ENCODE assay signal across 8 mouse cellular contexts in the genomic region with DNA sequence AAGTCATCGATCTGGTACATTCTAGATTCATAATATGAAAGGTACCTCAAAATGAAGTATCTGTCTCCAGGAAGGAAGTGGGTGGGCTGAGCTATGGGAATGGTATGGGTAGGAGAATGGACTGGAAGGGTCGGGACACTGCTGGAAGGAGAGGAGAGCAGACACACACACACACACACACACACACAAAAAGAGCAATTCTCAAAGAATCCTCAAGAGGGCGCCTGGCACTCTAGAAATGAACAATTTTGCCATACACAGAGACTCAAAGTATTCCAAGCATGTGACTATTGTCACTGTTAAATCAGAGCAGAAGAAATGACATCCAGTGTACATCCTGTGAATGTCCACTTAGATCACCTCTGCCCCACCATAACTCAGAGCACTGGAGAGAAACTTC. TPM values are rescaled to one million over a fixed set of nuclear protein-coding genes. Genes with fewer than 3 reads are reported as not detected.
DNase-seq lines count a peak whose midpoint lies in the region; ATAC-seq and TF ChIP-seq lines count a peak whose summit lies in the region.

No protein-coding gene starts in this region.

- no peak for TF ChIP-seq POLR2A in kidney, adult 2 months (IDR thresholded peaks at IDR 0.05; ENCODE audit: low read depth, low read length)

- no peak for ATAC-seq in embryonic facial prominence, embryonic 11.5 days (replicated peaks; ENCODE audit: insufficient number of reproducible peaks, low FRiP score, low TSS enrichment, low read depth)
- ATAC-seq in megakaryocyte-erythroid progenitor cell, adult 5-6 weeks (replicated peaks; ENCODE audit: low FRiP score, low TSS enrichment, poor library complexity, severe bottlenecking) = peak; percentile 44

- H3K4me3 ChIP-seq in kidney, adult 2 months (ENCODE audit: insufficient read depth, low read depth, low read length) = no peak overlapping the region
- H3K4me3 ChIP-seq in embryonic facial prominence, embryonic 11.5 days (ENCODE audit: low read depth, low read length) = no peak overlapping the region

- no peaks in the 10 kb centered on the region for H3K4me1 ChIP-seq in kidney, adult 2 months (ENCODE audit: control insufficient read depth, insufficient read depth, low read length)
- no peaks in the 10 kb centered on the region for H3K4me1 ChIP-seq in embryonic facial prominence, embryonic 11.5 days (ENCODE audit: control insufficient read depth, insufficient read depth, low read length)

- no peak overlapping the region; the same call in 1 of the 2 replicates for H3K9ac ChIP-seq in embryonic facial prominence, embryonic 11.5 days (replicated peaks; ENCODE audit: low read length)

- no peak overlapping the region for H3K4me2 ChIP-seq in embryonic facial prominence, embryonic 11.5 days (ENCODE audit: low read depth, low read length)

- H3K27ac ChIP-seq in kidney, adult 2 months (ENCODE audit: insufficient read depth, low read depth, low read length) = no peak overlapping the region
- H3K27ac ChIP-seq in embryonic facial prominence, embryonic 11.5 days (replicated peaks; ENCODE audit: low read depth, low read length) = no peak overlapping the region

- DNase-seq in kidney, adult 2 months = peak; percentile 51
- DNase-seq in kidney, adult 11 months = no peak
- peak; percentile 88 for DNase-seq in NIH3T3 (ENCODE audit: low read depth)
- peak; percentile 76 for DNase-seq in embryonic facial prominence, embryonic 11.5 days (ENCODE audit: low spot score)
- DNase-seq in kidney, postnatal 4 days = peak; percentile 54 to 68
- DNase-seq in thymus, postnatal 14 days = peak; percentile 22
- no peak for DNase-seq in adrenal gland, adult 2 months

- H3K27me3 ChIP-seq in kidney, adult 2 months (replicated peaks; ENCODE audit: control insufficient read depth, insufficient read depth, low read length) = no peaks in the 10 kb centered on the region
- H3K27me3 ChIP-seq in embryonic facial prominence, embryonic 11.5 days (ENCODE audit: control insufficient read depth, insufficient read depth, low read length) = no peaks in the 10 kb centered on the region

- TF ChIP-seq CTCF in kidney, adult 2 months (conservative IDR thresholded peaks at IDR 0.05; ENCODE audit: insufficient read depth, insufficient read length, low read depth, low read length) = peak; percentile 55

- 23% methylated on average over 3 of the region's 3 CpGs for WGBS in kidney, adult 2 months
- 23% methylated on average over 3 of the region's 3 CpGs for WGBS in embryonic facial prominence, embryonic 11.5 days

- no peaks in the 10 kb centered on the region for H3K9me3 ChIP-seq in embryonic facial prominence, embryonic 11.5 days (replicated peaks; ENCODE audit: control insufficient read depth, low read length)

- no peaks in the 10 kb centered on the region for H3K36me3 ChIP-seq in kidney, adult 2 months (ENCODE audit: control insufficient read depth, insufficient read depth, low read length)
- H3K36me3 ChIP-seq in embryonic facial prominence, embryonic 11.5 days (replicated peaks; ENCODE audit: control insufficient read depth, insufficient read depth, low read depth, low read length) = no peaks in the 10 kb centered on the region

RNA-seq across cellular contexts. Expression of a gene that starts 22.1 kb away (rescaled TPM):
- polyA plus RNA-seq in kidney, adult 2 months (2012; rRNA removed) = 9.0 and 9.1 TPM in 2 replicates
- polyA plus RNA-seq in embryonic facial prominence, embryonic 11.5 days (2014; fragmentation: Nextera tagmentation; extraction: Ambion mirVana) = 4.3 and 5.8 TPM in 2 replicates
- total RNA-seq in megakaryocyte-erythroid progenitor cell, adult 5-6 weeks (2014; fragmentation: Nextera tagmentation) = 14.2 and 15.0 TPM in 2 replicates
- total RNA-seq in megakaryocyte-erythroid progenitor cell, adult 5-6 weeks (2017) = 23.5 and 25.3 TPM in 2 replicates
- 10 to 100 TPM in 1 of 2 experiments, 1 to 10 TPM in 1; 7.4 to 12.7 TPM for total RNA-seq in adrenal gland, adult 2 months (2021)
- polyA plus RNA-seq in adrenal gland, adult 2 months (2012; rRNA removed) = 14.8 and 16.0 TPM in 2 replicates

RNA-seq across cellular contexts. Expression of a gene that starts 31.2 kb away (rescaled TPM):
- polyA plus RNA-seq in kidney, adult 2 months (2012; rRNA removed) = 137 and 138 TPM in 2 replicates
- polyA plus RNA-seq in embryonic facial prominence, embryonic 11.5 days (2014; fragmentation: Nextera tagmentation; extraction: Ambion mirVana) = 85.7 and 91.2 TPM in 2 replicates
- total RNA-seq in megakaryocyte-erythroid progenitor cell, adult 5-6 weeks (2014; fragmentation: Nextera tagmentation) = 38.6 and 49.6 TPM in 2 replicates
- 23.6 and 24.8 TPM in 2 replicates for total RNA-seq in megakaryocyte-erythroid progenitor cell, adult 5-6 weeks (2017)
- 100 to 1,000 TPM; 130 to 154 TPM for total RNA-seq in adrenal gland, adult 2 months (2021)
- polyA plus RNA-seq in adrenal gland, adult 2 months (2012; rRNA removed) = 197 and 276 TPM in 2 replicates

RNA-seq across cellular contexts. Expression of a gene that starts 31.3 kb away (rescaled TPM):
- 1.9 and 2.5 TPM in 2 replicates for polyA plus RNA-seq in kidney, adult 2 months (2012; rRNA removed)
- 1.1 and 1.3 TPM in 2 replicates for polyA plus RNA-seq in embryonic facial prominence, embryonic 11.5 days (2014; fragmentation: Nextera tagmentation; extraction: Ambion mirVana)
- 1.7 TPM in 1 of 2 replicates, not detected in the other for total RNA-seq in megakaryocyte-erythroid progenitor cell, adult 5-6 weeks (2014; fragmentation: Nextera tagmentation)
- 0.11 TPM in 1 of 2 replicates, not detected in the other for total RNA-seq in megakaryocyte-erythroid progenitor cell, adult 5-6 weeks (2017)
- total RNA-seq in adrenal gland, adult 2 months (2021) = 1 to 10 TPM in 1 of 2 experiments, under 1 TPM in 1; 0.98 to 1.1 TPM
- polyA plus RNA-seq in adrenal gland, adult 2 months (2012; rRNA removed) = 0.47 and 0.50 TPM in 2 replicates

RNA-seq across cellular contexts. Expression of a gene that starts 42.6 kb away (rescaled TPM):
- 0.20 and 0.56 TPM in 2 replicates for polyA plus RNA-seq in kidney, adult 2 months (2012; rRNA removed)
- not detected in 2 replicates for polyA plus RNA-seq in embryonic facial prominence, embryonic 11.5 days (2014; fragmentation: Nextera tagmentation; extraction: Ambion mirVana)
- 0.96 and 1.9 TPM in 2 replicates for total RNA-seq in megakaryocyte-erythroid progenitor cell, adult 5-6 weeks (2014; fragmentation: Nextera tagmentation)
- total RNA-seq in megakaryocyte-erythroid progenitor cell, adult 5-6 weeks (2017) = 0.30 and 0.61 TPM in 2 replicates
- total RNA-seq in adrenal gland, adult 2 months (2021) = under 1 TPM; 0.26 to 0.31 TPM
- 0.53 and 0.73 TPM in 2 replicates for polyA plus RNA-seq in adrenal gland, adult 2 months (2012; rRNA removed)

RNA-seq across cellular contexts. Expression of a gene that starts 42.8 kb away (rescaled TPM):
- polyA plus RNA-seq in kidney, adult 2 months (2012; rRNA removed) = 104 and 112 TPM in 2 replicates
- 20.4 and 26.0 TPM in 2 replicates for polyA plus RNA-seq in embryonic facial prominence, embryonic 11.5 days (2014; fragmentation: Nextera tagmentation; extraction: Ambion mirVana)
- 12.4 and 17.7 TPM in 2 replicates for total RNA-seq in megakaryocyte-erythroid progenitor cell, adult 5-6 weeks (2014; fragmentation: Nextera tagmentation)
- 26.1 and 32.6 TPM in 2 replicates for total RNA-seq in megakaryocyte-erythroid progenitor cell, adult 5-6 weeks (2017)
- total RNA-seq in adrenal gland, adult 2 months (2021) = 10 to 100 TPM; 13.3 to 25.0 TPM
- 27.6 and 28.6 TPM in 2 replicates for polyA plus RNA-seq in adrenal gland, adult 2 months (2012; rRNA removed)

Comparison
In these comparisons a context has a peak if more than half of its experiments do, and no peak if none do; other contexts are left out.
1. DNase-seq: peak in kidney, adult 2 months (single experiment), NIH3T3 (single experiment), embryonic facial prominence, embryonic 11.5 days (single experiment), kidney, postnatal 4 days (2 of 2) and thymus, postnatal 14 days (single experiment); none in kidney, adult 11 months (single experiment) and adrenal gland, adult 2 months (single experiment).